Mouse (Mus musculus) 416B (cell line): ENCODE results near the gene Fam83c.

ENCODE experiments used
- DNase-seq: peaks from one replicate; pipeline ENCODE4 v3.0.0; 2011; ENCODE audit warnings: low read depth

The Fam83c gene

DNA sequence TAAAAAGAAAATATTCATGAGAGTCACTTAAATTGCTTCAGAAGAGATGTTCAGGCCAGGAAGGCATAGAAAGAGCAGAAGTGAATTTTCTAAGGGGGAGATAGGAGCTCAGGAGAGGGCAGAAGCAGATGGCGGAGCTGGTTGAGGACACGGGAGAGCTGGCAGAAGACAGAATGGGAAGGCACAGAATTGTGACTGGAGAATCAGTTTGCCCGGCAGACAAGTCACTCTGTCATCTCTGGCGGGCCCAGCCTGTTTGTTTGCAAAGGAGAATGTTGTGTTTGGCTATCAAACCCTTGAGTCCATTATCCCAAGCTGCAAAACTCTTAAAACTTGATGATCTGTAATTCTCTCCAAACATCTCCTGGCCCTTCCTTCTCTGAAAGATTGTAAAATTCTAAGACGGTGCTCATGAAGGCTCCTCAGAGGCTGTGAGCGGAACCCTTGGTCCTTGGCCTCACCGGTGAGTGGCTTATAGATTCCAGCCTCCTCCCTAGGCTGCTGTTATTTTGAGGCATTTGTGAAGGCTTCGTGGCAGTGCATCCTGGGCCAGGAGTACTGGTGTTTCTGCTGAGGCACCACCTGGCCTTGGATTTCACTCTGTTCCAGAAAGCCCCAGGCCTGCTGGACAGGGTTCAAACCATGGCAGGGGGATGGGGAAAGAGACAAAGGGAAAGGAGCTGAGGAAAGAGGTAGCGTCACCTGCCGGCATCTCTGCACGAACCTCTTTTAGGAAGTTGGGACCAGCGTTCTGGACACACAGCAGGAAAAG lies 39.8 kb downstream of the Fam83c start:
- DNase-seq, result no peak

DNA sequence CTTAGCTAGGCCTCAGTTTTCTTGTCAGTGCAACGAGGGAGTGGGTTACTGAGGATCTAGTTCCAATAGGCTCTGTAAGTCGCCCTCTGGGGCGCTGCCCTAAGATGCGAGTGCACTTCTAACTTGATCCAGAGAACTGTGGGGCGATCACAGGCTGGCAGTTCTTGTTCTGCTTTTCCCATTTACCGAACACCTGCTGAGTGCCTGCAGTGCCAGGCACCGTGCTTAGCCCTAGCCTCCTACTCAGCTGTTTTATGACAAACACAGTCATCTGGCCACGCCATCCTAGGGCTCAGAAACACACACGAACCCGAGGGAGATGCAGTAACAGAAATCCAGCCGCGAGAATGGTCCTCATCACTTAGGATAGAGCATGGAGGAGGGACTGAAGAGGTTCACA lies 41.8 kb downstream of the Fam83c start:
- DNase-seq, result no peak

DNA sequence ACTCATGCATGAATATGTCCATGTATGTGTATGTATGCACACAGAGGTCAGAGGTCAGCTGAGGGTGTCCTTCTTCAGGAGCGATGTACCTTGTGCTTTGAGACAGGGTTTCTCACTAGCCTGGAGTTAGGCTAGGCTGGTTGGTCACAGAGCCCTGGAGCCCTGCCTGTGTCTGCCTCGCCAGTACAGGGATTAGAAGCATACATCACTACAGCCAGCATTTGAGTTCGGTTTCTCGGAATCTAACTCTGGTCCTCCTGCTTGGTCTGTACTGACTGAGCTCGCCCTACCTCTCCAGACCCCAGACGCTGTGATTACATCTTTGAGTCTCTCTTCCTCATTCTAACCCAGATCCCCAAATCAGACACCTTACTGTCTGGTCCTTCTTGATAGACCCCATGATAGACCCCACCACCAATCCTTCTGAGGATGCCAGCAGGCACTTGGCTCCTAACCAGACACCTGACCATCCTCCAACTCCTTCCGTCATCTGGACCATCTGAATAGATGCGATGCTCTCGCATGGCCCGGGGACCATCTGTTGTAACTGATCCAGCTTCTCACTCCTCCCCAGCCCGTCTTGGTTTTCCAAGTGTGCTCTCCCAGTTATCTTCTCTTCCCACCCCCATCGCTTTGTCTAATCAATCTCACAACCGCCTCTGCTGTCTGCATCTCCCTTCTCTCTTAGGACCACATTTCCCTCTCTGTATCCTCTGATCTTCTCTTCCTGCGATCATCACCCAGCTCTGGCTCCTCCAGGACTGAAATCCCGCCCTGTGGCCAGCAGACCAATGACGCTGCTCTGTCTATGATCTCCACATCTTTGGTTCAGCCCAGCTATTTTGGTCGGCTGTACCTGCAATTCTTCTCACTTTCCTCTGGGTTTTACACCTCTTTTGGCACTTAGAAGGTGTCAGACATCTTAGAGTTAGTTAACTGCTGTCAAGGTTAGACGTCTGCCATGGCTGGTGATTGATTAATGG lies 46.4 kb downstream of the Fam83c start:
- DNase-seq, result no peak

DNA sequence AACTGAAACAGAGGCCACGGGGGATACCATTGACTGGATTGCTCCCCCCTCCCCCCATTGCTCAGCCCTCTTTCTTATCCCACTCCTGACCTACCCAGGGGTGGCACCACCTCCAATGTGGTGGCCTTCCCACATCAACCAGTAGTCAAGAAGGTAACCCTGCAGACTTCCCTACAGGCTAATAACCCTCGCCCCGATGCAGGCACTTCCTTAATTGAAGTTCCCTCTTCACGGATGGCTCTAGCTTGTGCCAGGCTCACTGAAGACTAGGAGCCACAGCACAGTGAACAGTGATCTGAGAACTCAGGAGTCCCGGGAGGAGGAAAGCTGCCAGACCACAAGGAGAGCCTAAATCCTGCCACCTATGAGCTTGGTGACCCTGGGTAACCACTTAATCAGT lies 47.7 kb downstream of the Fam83c start:
- DNase-seq, result no peak

DNA sequence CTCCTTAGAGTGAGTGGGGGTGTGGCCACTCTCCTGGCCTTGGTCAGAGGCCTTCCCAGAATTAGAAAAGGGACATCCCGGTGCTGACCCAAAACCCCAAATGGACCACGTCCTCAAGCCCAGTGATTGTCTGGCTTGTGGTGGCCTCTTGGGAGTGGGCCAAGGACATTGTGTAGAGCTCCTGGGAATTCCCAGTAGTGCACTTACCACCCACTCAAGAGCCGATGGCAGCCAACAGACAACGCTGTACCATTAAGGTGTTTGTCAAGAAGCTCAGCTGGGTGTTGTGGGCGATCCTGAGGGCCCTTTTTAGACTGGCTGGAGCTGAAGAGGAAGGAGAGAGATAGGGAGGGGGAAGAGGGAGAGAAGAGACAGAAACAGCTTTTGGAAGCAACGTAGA lies 50.1 kb downstream of the Fam83c start:
- DNase-seq, result no peak

DNA sequence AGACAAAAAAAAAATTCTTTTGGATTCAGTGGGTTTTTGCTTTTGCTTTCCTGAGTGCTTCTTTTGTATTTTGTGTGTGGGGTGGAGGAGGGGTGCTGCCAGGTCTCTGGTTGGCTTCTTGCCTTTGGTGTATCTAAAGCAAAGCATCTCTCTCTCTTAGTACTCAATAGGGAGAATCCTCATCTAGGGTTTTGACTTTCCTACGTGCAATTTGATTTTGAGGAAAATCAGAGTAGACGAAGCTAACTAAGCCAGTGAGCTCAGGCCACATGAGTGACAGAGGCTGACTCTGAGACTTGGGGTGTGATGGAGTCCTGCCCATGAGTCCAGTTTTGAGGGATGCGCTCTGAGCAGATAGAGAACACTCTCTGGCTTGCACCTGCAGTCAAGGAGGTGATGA lies 55.1 kb downstream of the Fam83c start:
- DNase-seq, result no peak

DNA sequence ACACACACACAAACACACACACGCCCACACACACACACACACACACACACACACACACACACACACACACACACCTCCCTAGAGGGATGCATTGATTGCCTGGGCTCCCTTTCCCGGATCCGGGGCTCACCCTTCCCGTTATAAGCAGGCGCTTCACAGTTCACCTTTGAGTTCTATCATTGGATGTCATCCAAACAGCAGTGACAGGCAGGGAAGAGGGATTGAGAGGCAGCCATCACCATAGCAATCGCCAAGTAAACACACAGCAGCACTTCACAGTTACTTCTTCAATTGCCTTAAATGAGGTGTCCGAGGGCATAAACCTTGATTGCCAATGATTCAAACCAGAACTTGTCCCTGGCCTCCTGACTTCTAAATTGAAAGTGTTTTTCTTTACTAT lies 55.6 kb downstream of the Fam83c start:
- no peak for DNase-seq

DNA sequence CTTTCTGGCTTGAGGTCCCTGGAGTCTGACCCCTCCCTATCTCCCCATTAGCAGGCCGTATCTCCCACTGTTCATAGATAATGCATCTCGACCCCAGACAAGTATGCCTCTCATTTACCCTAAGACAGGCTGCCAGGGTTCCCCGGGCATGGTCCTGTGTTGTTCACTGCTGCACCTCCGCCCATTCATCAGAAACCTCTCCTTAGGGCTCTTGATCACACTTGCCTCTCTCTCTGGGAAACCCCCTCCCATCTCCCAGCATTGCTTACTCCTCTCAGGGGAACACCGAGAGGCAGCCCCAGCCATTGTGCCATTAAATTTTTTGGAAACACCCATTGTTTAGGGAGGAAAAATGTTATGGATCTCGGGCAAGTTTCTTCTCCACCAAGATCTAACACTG lies 56.6 kb downstream of the Fam83c start:
- no peak for DNase-seq

DNA sequence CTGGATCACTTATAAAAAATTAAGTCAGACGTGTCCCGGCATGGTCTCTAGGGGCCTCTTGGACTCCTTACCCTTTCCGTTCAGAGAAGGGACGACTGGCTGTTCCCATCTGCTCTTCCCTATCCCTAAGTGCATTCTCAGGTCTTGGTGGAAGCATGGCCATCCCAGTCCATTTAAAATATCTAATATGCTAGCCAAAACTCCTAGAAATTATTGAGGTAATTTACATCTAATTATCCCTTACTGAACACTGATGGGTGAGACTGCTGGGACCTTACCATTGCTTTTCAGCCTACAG lies 57.0 kb downstream of the Fam83c start:
- DNase-seq, result no peak
